8 mouse cellular contexts compared by ENCODE assay signal in genomic region chr1:190929010-190929695, GRCm38 (mm10). TPM values are rescaled to one million over a fixed set of nuclear protein-coding genes. Genes with fewer than 3 reads are reported as not detected.
DNase-seq lines count a peak whose midpoint lies in the region; ATAC-seq and TF ChIP-seq lines count a peak whose summit lies in the region.

No protein-coding gene starts in this region.

- H3K9ac ChIP-seq in kidney, embryonic 14.5 days (ENCODE audit: low read depth, low read length) = peak overlapping the region; percentile 93

- H3K27me3 ChIP-seq in heart, embryonic 10.5 days (ENCODE audit: insufficient read depth, poor library complexity, severe bottlenecking) = no peaks in the 10 kb centered on the region
- no peaks in the 10 kb centered on the region for H3K27me3 ChIP-seq in kidney, embryonic 14.5 days (ENCODE audit: control insufficient read depth, insufficient read depth, low read length)

- H3K4me1 ChIP-seq in heart, embryonic 10.5 days = peaks cover 11% of the 10 kb centered on the region; the same call in 1 of the 2 replicates
- peaks cover 10% of the 10 kb centered on the region; the same call in 1 of the 2 replicates for H3K4me1 ChIP-seq in kidney, embryonic 14.5 days (ENCODE audit: control insufficient read depth, insufficient read depth, low read length)
- H3K4me1 ChIP-seq in lung, adult 2 months (ENCODE audit: control insufficient read depth, insufficient read depth, low read length) = peaks cover 13% of the 10 kb centered on the region
- peaks cover 3% of the 10 kb centered on the region; the same call in 1 of the 2 replicates for H3K4me1 ChIP-seq in olfactory bulb, adult 2 months (ENCODE audit: control insufficient read depth, insufficient read depth, low read length)

- H3K36me3 ChIP-seq in heart, embryonic 10.5 days = peaks cover 13% of the 10 kb centered on the region
- peaks cover 8% of the 10 kb centered on the region; the same call in 1 of the 2 replicates for H3K36me3 ChIP-seq in kidney, embryonic 14.5 days (ENCODE audit: control insufficient read depth, insufficient read depth, low read length)

- peak overlapping the region; percentile 98 for H3K27ac ChIP-seq in heart, embryonic 10.5 days
- H3K27ac ChIP-seq in kidney, embryonic 14.5 days (ENCODE audit: low read depth, low read length) = peak overlapping the region; percentile 98
- H3K27ac ChIP-seq in olfactory bulb, adult 2 months (ENCODE audit: insufficient read depth, low read depth, low read length) = peak overlapping the region; percentile 82

- H3K4me3 ChIP-seq in heart, embryonic 10.5 days = peak overlapping the region; percentile 76
- H3K4me3 ChIP-seq in kidney, embryonic 14.5 days (ENCODE audit: low read length) = peak overlapping the region; percentile 75
- peak overlapping the region; percentile 97 for H3K4me3 ChIP-seq in lung, adult 2 months (replicated peaks; ENCODE audit: extremely low read depth, low read depth, low read length)
- H3K4me3 ChIP-seq in olfactory bulb, adult 2 months (ENCODE audit: insufficient read depth, low read depth, low read length) = peak overlapping the region; percentile 94

- WGBS in heart, embryonic 10.5 days = 9% methylated on average over 27 of the region's 27 CpGs
- 9% methylated on average over 26 of the region's 27 CpGs for WGBS in kidney, embryonic 14.5 days
- 2% methylated on average over 27 of the region's 27 CpGs for WGBS in lung, adult 2 months
- WGBS in olfactory bulb, adult 2 months = 3% methylated on average over 27 of the region's 27 CpGs

- no peaks in the 10 kb centered on the region for H3K9me3 ChIP-seq in heart, embryonic 10.5 days
- no peaks in the 10 kb centered on the region for H3K9me3 ChIP-seq in kidney, embryonic 14.5 days (ENCODE audit: control insufficient read depth, low read length)

- DNase-seq in cerebellum, postnatal 4 days (ENCODE audit: low spot score in 2 of 2) = no peak
- peak; percentile 33 for DNase-seq in T-cell, adult 2 months (ENCODE audit: low spot score)
- peak; percentile 35 for DNase-seq in embryo, embryonic 11.5 days (ENCODE audit: low read depth, low spot score)
- no peak for DNase-seq in heart, embryonic 10.5 days (ENCODE audit: low spot score)
- peak; percentile 64 for DNase-seq in lung, adult 2 months

- no peak for TF ChIP-seq POLR2A in lung, adult 2 months (IDR thresholded peaks at IDR 0.05; ENCODE audit: borderline replicate concordance, extremely low read depth, low read depth, low read length)
- TF ChIP-seq POLR2A in olfactory bulb, adult 2 months (IDR thresholded peaks at IDR 0.05; ENCODE audit: insufficient read depth, low read depth, low read length) = no peak; the same call in 1 of the 2 replicates

- peak; percentile 31; the same call in 1 of the 2 replicates for ATAC-seq in cerebellum, adult (ENCODE audit: insufficient number of reproducible peaks, low FRiP score, low TSS enrichment)
- ATAC-seq in kidney, embryonic 14.5 days (ENCODE audit: low FRiP score, low TSS enrichment) = no peak; the same call in 1 of the 2 replicates

- H3K4me2 ChIP-seq in kidney, embryonic 14.5 days (replicated peaks; ENCODE audit: low read depth, low read length) = peak overlapping the region; percentile 83

- no peak for TF ChIP-seq CTCF in lung, adult 2 months (IDR thresholded peaks at IDR 0.05; ENCODE audit: insufficient read depth, low read length)
- no peak for TF ChIP-seq CTCF in olfactory bulb, adult 2 months (IDR thresholded peaks at IDR 0.05; ENCODE audit: insufficient read depth, low read depth, low read length)

RNA-seq across cellular contexts. Expression of gene Angel2, which starts 4.2 kb away (rescaled TPM):
- 33.4 and 38.8 TPM in 2 replicates for polyA plus RNA-seq in heart, embryonic 10.5 days (2016; fragmentation: Nextera tagmentation; extraction: Ambion mirVana)
- 36.6 and 51.1 TPM in 2 replicates for polyA plus RNA-seq in kidney, embryonic 14.5 days (2014; fragmentation: Nextera tagmentation; extraction: Ambion mirVana)
- polyA plus RNA-seq in lung, adult 2 months (2012; rRNA removed) = 19.9 and 22.7 TPM in 2 replicates
- polyA plus RNA-seq in olfactory bulb, adult 2 months (2012; ENCODE audit: insufficient read depth, insufficient read length, low replicate concordance, missing spikeins) = not detected in 2 replicates

RNA-seq across cellular contexts. Expression of gene Rps6kc1, which starts 17.6 kb away (rescaled TPM):
- 13.2 and 15.3 TPM in 2 replicates for polyA plus RNA-seq in heart, embryonic 10.5 days (2016; fragmentation: Nextera tagmentation; extraction: Ambion mirVana)
- polyA plus RNA-seq in kidney, embryonic 14.5 days (2014; fragmentation: Nextera tagmentation; extraction: Ambion mirVana) = 6.7 and 13.6 TPM in 2 replicates
- 5.7 and 9.7 TPM in 2 replicates for polyA plus RNA-seq in lung, adult 2 months (2012; rRNA removed)
- not detected in 2 replicates for polyA plus RNA-seq in olfactory bulb, adult 2 months (2012; ENCODE audit: insufficient read depth, insufficient read length, low replicate concordance, missing spikeins)

RNA-seq across cellular contexts. Expression of gene Vash2, which starts 49.9 kb away (rescaled TPM):
- 56.7 and 78.7 TPM in 2 replicates for polyA plus RNA-seq in heart, embryonic 10.5 days (2016; fragmentation: Nextera tagmentation; extraction: Ambion mirVana)
- 20.3 and 41.4 TPM in 2 replicates for polyA plus RNA-seq in kidney, embryonic 14.5 days (2014; fragmentation: Nextera tagmentation; extraction: Ambion mirVana)
- polyA plus RNA-seq in lung, adult 2 months (2012; rRNA removed) = 0.51 and 1.5 TPM in 2 replicates
- polyA plus RNA-seq in olfactory bulb, adult 2 months (2012; ENCODE audit: insufficient read depth, insufficient read length, low replicate concordance, missing spikeins) = not detected in 2 replicates

Comparison
In these comparisons a context has a peak if more than half of its experiments do, and no peak if none do; other contexts are left out.
1. DNase-seq: peak in T-cell, adult 2 months (single experiment), embryo, embryonic 11.5 days (single experiment) and lung, adult 2 months (single experiment); none in cerebellum, postnatal 4 days (0 of 2) and heart, embryonic 10.5 days (single experiment).
2. Peak in every context shown above with its lines, with median percentiles within 50 percentile points of each other: H3K27ac ChIP-seq and H3K4me3 ChIP-seq.